Mouse (Mus musculus): ENCODE results near the gene Eif4a2. TPM values are rescaled to one million over a fixed set of nuclear protein-coding genes. Genes with fewer than 3 reads are reported as not detected.

Eif4a2 gene
- polyA plus RNA-seq, 1 experiment from 2014 or later: 189 TPM

DNA sequence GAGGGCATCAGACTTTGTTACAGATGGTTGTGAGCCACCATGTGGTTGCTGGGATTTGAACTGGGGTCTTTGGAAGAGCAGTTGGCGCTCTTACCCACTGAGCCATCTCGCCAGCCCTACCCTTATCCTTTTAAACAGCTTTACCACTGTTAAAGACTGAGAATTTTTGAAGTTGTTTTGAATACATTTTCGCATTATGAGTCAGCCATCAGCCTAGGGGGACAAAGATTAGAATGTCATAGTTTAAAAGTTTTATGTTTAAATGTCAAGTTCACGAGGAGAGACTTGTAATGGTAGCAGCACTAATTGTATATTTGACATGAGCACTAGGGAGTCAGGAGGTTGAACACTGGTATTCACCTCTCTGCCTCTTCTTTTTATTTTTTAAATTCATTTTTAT lies 15.9 kb downstream of the Eif4a2 start:
- no peaks in the 10 kb centered on the region for H3K9me3 ChIP-seq (ENCODE audit: control insufficient read depth, low read length)
- no peak overlapping the region for H3K27ac ChIP-seq (ENCODE audit: low read depth, low read length)
- peaks cover 6% of the 10 kb centered on the region; the same call in 1 of the 2 replicates for H3K4me1 ChIP-seq (replicated peaks; ENCODE audit: control insufficient read depth, insufficient read depth, low read length)
- H3K4me3 ChIP-seq (ENCODE audit: low read depth, low read length): no peak overlapping the region
- 91% methylated on average over 4 of the region's 4 CpGs for WGBS
- DNase-seq (ENCODE audit: low spot score) (no peak), ATAC-seq (replicated peaks; ENCODE audit: low FRiP score) (no peak)
- no peak overlapping the region for H3K9ac ChIP-seq (ENCODE audit: low read depth, low read length)
- no peak overlapping the region for H3K4me2 ChIP-seq
- peaks cover 26% of the 10 kb centered on the region for H3K36me3 ChIP-seq (ENCODE audit: control insufficient read depth, insufficient read depth, low read length)
- H3K27me3 ChIP-seq (replicated peaks; ENCODE audit: control insufficient read depth, insufficient read depth, low read length): no peaks in the 10 kb centered on the region

DNA sequence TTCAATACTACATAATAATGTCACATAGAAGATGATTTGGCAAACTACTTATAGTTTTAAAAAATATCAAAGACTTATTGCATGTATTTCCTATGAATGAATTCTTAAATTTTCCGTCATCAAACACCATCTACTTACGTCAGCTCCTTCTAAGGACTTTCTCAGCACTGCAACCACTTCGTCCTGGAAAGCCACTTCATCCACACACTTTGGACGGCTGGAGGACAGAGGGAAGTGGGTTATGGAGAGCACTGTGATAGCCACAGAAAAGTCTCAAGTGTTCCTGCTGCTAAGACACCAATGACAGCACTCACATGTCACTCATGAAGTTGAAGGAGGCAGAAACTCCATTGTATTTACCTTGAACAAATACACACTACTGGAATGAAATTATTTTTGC lies 17.2 kb downstream of the Eif4a2 start:
- ATAC-seq (replicated peaks; ENCODE audit: low FRiP score): no peak
- WGBS: 89% methylated on average over 4 of the region's 4 CpGs
- Histone ChIP-seq H3K27me3 (replicated peaks; ENCODE audit: control insufficient read depth, insufficient read depth, low read length) (no peaks in the 10 kb centered on the region), H3K9me3 (ENCODE audit: control insufficient read depth, low read length) (no peaks in the 10 kb centered on the region), H3K27ac (ENCODE audit: low read depth, low read length) (no peak overlapping the region), H3K4me2 (no peak overlapping the region), H3K4me3 (ENCODE audit: low read depth, low read length) (no peak overlapping the region), H3K9ac (ENCODE audit: low read depth, low read length) (no peak overlapping the region), H3K4me1 (replicated peaks; ENCODE audit: control insufficient read depth, insufficient read depth, low read length) (peaks cover 12% of the 10 kb centered on the region), H3K36me3 (ENCODE audit: control insufficient read depth, insufficient read depth, low read length) (peaks cover 23% of the 10 kb centered on the region)
- DNase-seq (ENCODE audit: low spot score): no peak

DNA sequence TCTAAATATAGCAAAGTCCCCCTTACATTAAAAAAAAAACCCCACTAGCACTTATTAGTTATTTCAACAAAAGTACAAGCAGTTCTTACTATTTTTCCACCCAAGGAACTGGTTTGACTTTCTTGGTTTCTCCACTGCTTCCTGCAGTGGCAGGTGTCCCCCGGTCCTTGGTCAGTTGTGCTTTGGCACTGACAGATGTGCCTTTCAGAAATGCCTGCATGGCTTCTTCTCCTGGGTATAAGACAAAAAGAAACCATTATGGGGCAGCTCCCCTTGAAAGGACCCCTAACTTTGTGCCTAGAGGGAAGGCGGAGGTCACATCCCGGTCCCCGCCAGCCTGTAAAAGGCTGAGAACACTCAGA lies 20.0 kb downstream of the Eif4a2 start:
- Histone ChIP-seq H3K27me3 (replicated peaks; ENCODE audit: control insufficient read depth, insufficient read depth, low read length) (no peaks in the 10 kb centered on the region), H3K4me2 (peak overlapping the region; percentile 87), H3K27ac (ENCODE audit: low read depth, low read length) (peak overlapping the region; percentile 95), H3K4me1 (replicated peaks; ENCODE audit: control insufficient read depth, insufficient read depth, low read length) (peaks cover 12% of the 10 kb centered on the region), H3K4me3 (ENCODE audit: low read depth, low read length) (peak overlapping the region; percentile 68), H3K9ac (ENCODE audit: low read depth, low read length) (peak overlapping the region; percentile 86), H3K9me3 (ENCODE audit: control insufficient read depth, low read length) (no peaks in the 10 kb centered on the region), H3K36me3 (ENCODE audit: control insufficient read depth, insufficient read depth, low read length) (peaks cover 9% of the 10 kb centered on the region)
- 0% methylated on average over 4 of the region's 4 CpGs for WGBS
- ATAC-seq (replicated peaks; ENCODE audit: low FRiP score) (peak; percentile 51; the same call in 1 of the 2 replicates), DNase-seq (ENCODE audit: low spot score) (no peak)

DNA sequence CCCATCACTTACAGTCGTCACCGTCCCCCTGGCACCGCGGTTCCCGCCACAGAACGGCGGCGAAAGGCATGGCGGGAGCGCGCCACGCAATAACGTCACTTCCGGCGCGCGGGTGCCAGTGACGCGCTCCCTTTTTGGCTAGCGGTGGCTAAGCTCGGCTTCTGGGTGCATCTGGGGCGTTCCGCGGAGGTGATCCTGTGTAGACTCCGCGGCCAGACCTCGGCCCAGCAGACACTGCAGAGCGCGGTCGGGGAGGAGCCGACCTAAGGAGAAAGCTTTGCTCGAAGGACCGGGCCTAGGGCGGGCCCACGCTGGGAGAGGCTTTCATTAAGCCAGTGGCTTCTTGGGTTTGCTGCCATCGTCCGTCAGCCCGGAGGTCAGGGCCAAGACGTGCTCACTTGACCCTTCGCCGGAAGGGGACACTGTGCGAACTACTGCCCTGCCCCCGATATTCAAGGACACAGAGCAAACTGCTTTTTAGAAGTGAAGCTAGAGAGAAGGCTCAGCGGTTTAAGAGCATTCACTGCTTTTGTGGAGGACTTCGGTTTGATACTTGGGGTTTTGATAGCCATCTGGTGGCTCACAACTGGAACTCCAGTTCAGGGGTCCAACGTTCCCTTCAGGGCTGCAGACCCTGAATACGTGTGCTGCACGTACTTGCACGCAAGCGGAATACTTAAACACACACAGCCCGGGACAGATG lies 20.6 kb downstream of the Eif4a2 start, which contains the start of gene Rfc4:
Rfc4 (minus strand) TSS at position 65 of the 703 bp plus-strand sequence.
- Histone ChIP-seq H3K27me3 (replicated peaks; ENCODE audit: control insufficient read depth, insufficient read depth, low read length) (no peaks in the 10 kb centered on the region), H3K36me3 (ENCODE audit: control insufficient read depth, insufficient read depth, low read length) (peaks cover 5% of the 10 kb centered on the region), H3K9ac (ENCODE audit: low read depth, low read length) (peak within 1 kb of the TSS; percentile 86), H3K4me1 (replicated peaks; ENCODE audit: control insufficient read depth, insufficient read depth, low read length) (peaks cover 12% of the 10 kb centered on the region), H3K9me3 (ENCODE audit: control insufficient read depth, low read length) (no peaks in the 10 kb centered on the region), H3K27ac (ENCODE audit: low read depth, low read length) (peak within 1 kb of the TSS; percentile 95), H3K4me3 (ENCODE audit: low read depth, low read length) (peak within 1 kb of the TSS; percentile 68), H3K4me2 (peak within 1 kb of the TSS; percentile 87)
- ATAC-seq (replicated peaks; ENCODE audit: low FRiP score) (peak; percentile 93), DNase-seq (ENCODE audit: low spot score) (peak; percentile 92)
- under 1% methylated on average over 51 of the region's 51 CpGs for WGBS

DNA sequence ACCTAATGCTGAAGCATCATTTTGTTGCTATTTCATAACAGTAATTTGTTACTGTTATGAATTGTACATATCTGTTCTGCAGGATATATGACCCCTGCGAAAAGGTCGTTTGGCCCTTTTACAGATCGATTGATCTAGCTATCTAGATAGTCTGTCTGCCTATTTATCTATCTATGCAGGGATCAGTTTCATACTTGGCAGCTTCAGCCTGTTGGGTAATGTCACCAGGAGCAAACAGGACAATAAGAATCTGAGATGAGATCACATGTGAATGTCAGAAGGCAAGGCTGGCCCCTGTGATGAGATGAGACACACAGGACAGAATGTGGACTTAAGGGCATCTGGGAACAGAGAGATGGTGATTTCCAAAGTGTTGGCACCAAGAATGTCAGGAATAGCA lies 23.1 kb downstream of the Eif4a2 start:
- DNase-seq (ENCODE audit: low spot score) (no peak), ATAC-seq (replicated peaks; ENCODE audit: low FRiP score) (no peak)
- H3K9me3 ChIP-seq (ENCODE audit: control insufficient read depth, low read length): no peaks in the 10 kb centered on the region
- H3K4me3 ChIP-seq (ENCODE audit: low read depth, low read length): no peak overlapping the region
- no peak overlapping the region for H3K9ac ChIP-seq (ENCODE audit: low read depth, low read length)
- no peaks in the 10 kb centered on the region for H3K36me3 ChIP-seq (ENCODE audit: control insufficient read depth, insufficient read depth, low read length)
- H3K27ac ChIP-seq (ENCODE audit: low read depth, low read length): no peak overlapping the region
- H3K4me2 ChIP-seq: no peak overlapping the region
- H3K27me3 ChIP-seq (replicated peaks; ENCODE audit: control insufficient read depth, insufficient read depth, low read length): no peaks in the 10 kb centered on the region
- WGBS: 90% methylated on average over 3 of the region's 3 CpGs
- peaks cover 12% of the 10 kb centered on the region for H3K4me1 ChIP-seq (replicated peaks; ENCODE audit: control insufficient read depth, insufficient read depth, low read length)

DNA sequence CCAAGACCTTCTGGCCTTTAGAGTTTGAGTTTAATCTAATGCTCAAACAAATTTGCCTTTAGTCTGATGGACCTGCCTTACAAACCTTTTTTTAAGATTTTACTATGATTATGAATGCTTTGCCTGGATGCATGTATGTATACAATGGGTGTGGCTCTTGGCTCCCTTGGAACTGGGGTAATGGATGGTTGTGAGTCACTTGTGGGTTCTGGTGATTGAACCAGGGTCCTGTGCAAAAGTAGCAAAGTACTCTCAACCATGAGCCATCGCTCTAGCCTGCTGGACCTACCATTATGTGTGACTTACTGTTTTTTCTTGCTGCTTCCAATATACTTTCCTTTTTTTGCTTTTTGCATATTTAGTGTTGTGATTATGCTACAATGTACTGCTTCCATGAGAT lies 25.1 kb downstream of the Eif4a2 start:
- DNase-seq (ENCODE audit: low spot score) (no peak), ATAC-seq (replicated peaks; ENCODE audit: low FRiP score) (no peak)
- H3K4me3 ChIP-seq (ENCODE audit: low read depth, low read length): no peak overlapping the region
- 89% methylated on average over 1 of the region's 1 CpGs for WGBS
- H3K36me3 ChIP-seq (ENCODE audit: control insufficient read depth, insufficient read depth, low read length): no peaks in the 10 kb centered on the region
- H3K27me3 ChIP-seq (replicated peaks; ENCODE audit: control insufficient read depth, insufficient read depth, low read length): no peaks in the 10 kb centered on the region
- peaks cover 6% of the 10 kb centered on the region for H3K4me1 ChIP-seq (replicated peaks; ENCODE audit: control insufficient read depth, insufficient read depth, low read length)
- H3K27ac ChIP-seq (ENCODE audit: low read depth, low read length): no peak overlapping the region
- no peak overlapping the region for H3K4me2 ChIP-seq
- no peak overlapping the region for H3K9ac ChIP-seq (ENCODE audit: low read depth, low read length)
- H3K9me3 ChIP-seq (ENCODE audit: control insufficient read depth, low read length): no peaks in the 10 kb centered on the region

DNA sequence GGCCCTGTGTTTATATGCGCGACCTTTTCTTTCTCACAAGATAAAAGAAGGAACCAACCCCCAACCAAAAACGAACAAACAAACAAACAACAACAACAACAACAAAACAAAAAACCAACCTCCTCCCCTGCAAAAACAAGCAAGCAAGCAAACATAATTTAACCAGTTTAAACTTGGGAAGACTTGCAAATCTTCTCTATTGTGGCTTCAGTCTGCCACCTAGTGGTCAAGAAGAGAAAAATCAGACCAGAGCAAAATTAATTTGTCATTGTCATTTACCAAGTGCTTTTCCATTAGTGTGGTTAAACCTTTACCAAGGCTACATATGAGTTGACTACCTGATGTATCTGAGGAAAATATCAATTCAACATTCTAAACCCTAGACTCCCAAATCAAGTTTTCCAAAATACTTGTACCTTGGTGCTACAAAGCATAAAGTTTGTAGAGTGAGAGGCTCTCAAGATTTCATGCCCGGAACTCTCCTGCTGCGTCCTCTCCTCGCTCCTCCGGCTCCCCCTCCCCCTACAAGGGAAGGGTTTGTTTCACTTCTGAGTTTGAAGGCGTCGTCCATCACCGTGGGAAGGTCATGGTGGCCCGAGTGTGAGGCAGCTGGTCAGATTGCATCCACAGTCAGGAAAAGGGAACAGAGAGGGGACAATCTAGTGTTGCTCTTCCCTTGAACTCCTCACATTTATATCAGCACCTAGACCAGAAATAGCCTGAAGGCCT lies 28.3 kb downstream of the Eif4a2 start:
- Histone ChIP-seq H3K9me3 (ENCODE audit: control insufficient read depth, low read length) (no peaks in the 10 kb centered on the region), H3K4me2 (no peak overlapping the region), H3K27ac (ENCODE audit: low read depth, low read length) (no peak overlapping the region), H3K36me3 (ENCODE audit: control insufficient read depth, insufficient read depth, low read length) (no peaks in the 10 kb centered on the region), H3K9ac (ENCODE audit: low read depth, low read length) (no peak overlapping the region), H3K4me1 (replicated peaks; ENCODE audit: control insufficient read depth, insufficient read depth, low read length) (no peaks in the 10 kb centered on the region), H3K4me3 (ENCODE audit: low read depth, low read length) (no peak overlapping the region), H3K27me3 (replicated peaks; ENCODE audit: control insufficient read depth, insufficient read depth, low read length) (no peaks in the 10 kb centered on the region)
- no peak for ATAC-seq (replicated peaks; ENCODE audit: low FRiP score)
- DNase-seq (ENCODE audit: low spot score): no peak
- WGBS: 24% methylated on average over 11 of the region's 11 CpGs

DNA sequence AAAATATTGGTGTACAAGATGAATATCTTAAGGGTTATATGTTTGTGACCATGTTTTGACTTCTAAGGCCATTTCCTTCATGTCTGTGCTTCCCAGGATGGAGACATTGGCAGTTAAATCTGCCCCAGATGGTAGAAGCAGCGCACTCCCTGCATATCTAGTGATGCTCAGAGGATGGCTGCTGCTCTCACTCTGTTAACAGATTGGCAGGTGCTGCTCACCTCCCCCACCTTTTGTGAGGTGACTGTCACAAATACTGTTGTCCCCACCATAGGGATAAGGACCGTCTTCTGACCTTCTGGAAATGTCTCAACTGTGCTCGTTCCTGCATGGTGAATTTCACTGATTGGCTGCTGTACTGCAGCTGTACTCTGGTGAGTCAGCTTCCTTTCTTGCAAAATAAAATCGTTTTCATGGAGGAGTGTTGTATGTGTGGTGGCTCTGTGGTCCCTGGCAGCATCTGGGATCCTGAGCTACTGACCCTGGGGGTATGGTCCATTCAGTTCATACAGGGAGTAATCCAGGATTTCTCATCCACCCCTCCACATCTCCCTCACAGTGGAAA lies 29.2 kb downstream of the Eif4a2 start:
- Histone ChIP-seq H3K27ac (ENCODE audit: low read depth, low read length) (no peak overlapping the region), H3K4me2 (no peak overlapping the region), H3K9me3 (ENCODE audit: control insufficient read depth, low read length) (no peaks in the 10 kb centered on the region), H3K4me3 (ENCODE audit: low read depth, low read length) (no peak overlapping the region), H3K27me3 (replicated peaks; ENCODE audit: control insufficient read depth, insufficient read depth, low read length) (no peaks in the 10 kb centered on the region), H3K36me3 (ENCODE audit: control insufficient read depth, insufficient read depth, low read length) (no peaks in the 10 kb centered on the region), H3K4me1 (replicated peaks; ENCODE audit: control insufficient read depth, insufficient read depth, low read length) (no peaks in the 10 kb centered on the region), H3K9ac (ENCODE audit: low read depth, low read length) (no peak overlapping the region)
- 56% methylated on average over 4 of the region's 4 CpGs for WGBS
- no peak for DNase-seq (ENCODE audit: low spot score)
- ATAC-seq (replicated peaks; ENCODE audit: low FRiP score): no peak
